Mouse (Mus musculus) ES-E14 (cell line): ENCODE measurements around the gene Rbm34.

Experiments used
- CHD2 ChIP-seq: IDR thresholded peaks from 2 replicates; pipeline ENCODE4 v1.6.1; 2014; ENCODE audit warnings: mild to moderate bottlenecking, low read depth, low read length, inconsistent platforms
- MAFK ChIP-seq: IDR thresholded peaks from 2 replicates; pipeline ENCODE4 v1.6.1; 2014; ENCODE audit warnings: mild to moderate bottlenecking, low read depth, low read length, inconsistent platforms; ENCODE audit not compliant: insufficient read depth
- ZC3H11A ChIP-seq: IDR thresholded peaks from 2 replicates; pipeline ENCODE4 v1.6.1; 2012; ENCODE audit warnings: low read depth, mild to moderate bottlenecking, inconsistent platforms, low read length, borderline replicate concordance

GRCm38 (mm10) chr8:126909371-126909802 lies 61.5 kb downstream of the Rbm34 start:
- TF ChIP-seq MAFK (no peak), CHD2 (no peak), ZC3H11A (no peak)
